Mouse (Mus musculus) testis, adult 2 months (tissue): ENCODE data around the gene Phyh. TPM values are rescaled to one million over a fixed set of nuclear protein-coding genes. Genes with fewer than 3 reads are reported as not detected.
A peak's percentile ranks its signal among the peaks of the same experiment; 100 is the strongest.

ENCODE experiments used
- H3K27ac ChIP-seq: fragments of 200-500 bp; 2 replicates; pipeline ENCODE4 v1.5.1; 2012; ENCODE audit warnings: low read depth, low read length; ENCODE audit not compliant: control insufficient read depth, insufficient read depth
- H3K27me3 ChIP-seq: fragments of 200-500 bp; 2 replicates; pipeline ENCODE4 v1.6.1; 2012; ENCODE audit warnings: mild to moderate bottlenecking, low read length, moderate library complexity; ENCODE audit not compliant: control insufficient read depth, insufficient read depth
- H3K36me3 ChIP-seq: fragments of 200-500 bp; 2 replicates; pipeline ENCODE4 v1.6.1; 2012; ENCODE audit warnings: mild to moderate bottlenecking, low read length; ENCODE audit not compliant: control insufficient read depth, insufficient read depth
- H3K4me1 ChIP-seq: fragments of 200-500 bp; 2 replicates; pipeline ENCODE4 v1.6.1; 2012; ENCODE audit warnings: low read length; ENCODE audit not compliant: control insufficient read depth, insufficient read depth
- H3K4me3 ChIP-seq: fragments of 200-500 bp; 2 replicates; pipeline ENCODE4 v1.5.1; 2012; ENCODE audit warnings: low read depth, mild to moderate bottlenecking, low read length, moderate library complexity, mixed read lengths; ENCODE audit not compliant: control insufficient read depth
- CTCF ChIP-seq: fragments of 200-500 bp; IDR thresholded peaks from 2 replicates; pipeline ENCODE4 v1.5.1; 2012; ENCODE audit warnings: low read depth, mild to moderate bottlenecking, inconsistent platforms, low read length, moderate library complexity; ENCODE audit not compliant: control insufficient read depth, insufficient read depth, insufficient replicate concordance
- POLR2A ChIP-seq: fragments of 200-500 bp; IDR thresholded peaks from 2 replicates; pipeline ENCODE4 v1.6.1; 2012; ENCODE audit warnings: low read depth, mild to moderate bottlenecking, inconsistent platforms, low read length, moderate library complexity; ENCODE audit not compliant: control insufficient read depth
- polyA plus RNA-seq: library from polyadenylated mRNA; depleted of rRNA; stranded (reverse); fragments of >200 nt; gene quantifications from 2 replicates; pipeline ENCODE4 v1.2.3, GENCODE M21; 2012; rRNA removed

The Phyh gene
- polyA plus RNA-seq: 8.6 and 9.1 TPM in 2 replicates

DNA sequence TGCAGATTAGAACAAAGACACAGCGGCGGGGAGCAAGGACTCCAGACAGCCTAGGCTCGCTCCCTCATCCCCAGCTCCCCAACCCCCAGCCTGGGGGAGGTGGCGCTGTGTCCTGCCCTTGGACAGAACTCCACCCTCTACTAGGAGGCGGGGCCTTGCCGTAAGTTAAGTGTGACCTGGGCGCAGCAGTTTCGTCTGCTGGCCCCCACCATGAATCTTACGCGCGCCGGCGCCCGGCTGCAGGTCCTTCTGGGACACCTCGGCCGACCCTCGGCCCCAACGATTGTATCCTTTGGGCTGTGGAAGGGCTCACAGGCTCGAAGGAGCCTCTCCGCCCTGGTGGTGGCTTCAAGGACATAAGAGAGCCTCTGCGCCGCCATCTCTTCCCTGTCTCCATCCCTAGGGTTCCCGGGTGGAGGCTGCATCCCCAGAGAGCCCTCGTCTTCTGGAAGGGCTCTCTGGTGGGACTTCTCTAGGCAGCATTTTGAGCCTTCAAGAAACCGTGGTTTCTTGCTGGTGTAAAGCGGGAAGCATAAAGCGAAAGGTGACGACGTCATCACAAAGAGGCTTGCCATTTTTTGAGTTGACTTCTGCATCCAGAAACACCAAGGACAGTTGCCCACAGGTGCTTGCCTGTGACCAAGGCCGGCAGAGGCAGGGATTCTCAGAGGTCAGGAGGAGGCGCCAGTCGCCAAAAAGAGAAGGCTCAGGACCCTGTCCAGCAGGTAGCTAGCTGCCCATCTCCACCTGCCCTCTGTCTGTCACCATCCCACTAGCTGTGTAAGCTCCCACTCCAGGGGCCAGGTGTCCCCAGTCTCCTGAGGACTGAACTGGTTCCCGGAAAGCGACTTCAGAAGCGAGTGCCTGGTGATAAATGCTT, at the start of gene Phyh:
Gene Phyh (plus strand): TSS at position 160 of the 880 bp plus-strand sequence.
- Histone ChIP-seq H3K4me1 (peaks cover 7% of the 10 kb centered on the region), H3K27me3 (no peaks in the 10 kb centered on the region), H3K27ac (peak within 1 kb of the TSS; percentile 41), H3K4me3 (peak within 1 kb of the TSS; percentile 76), H3K36me3 (no peaks in the 10 kb centered on the region)
- TF ChIP-seq POLR2A (peak; percentile 71), CTCF (no peak)

GRCm38 (mm10) chr2:4872740-4873139, 46.1 kb upstream of the Phyh start:
- no peak overlapping the region for H3K27ac ChIP-seq
- H3K4me3 ChIP-seq: no peak overlapping the region
- TF ChIP-seq CTCF (no peak), POLR2A (no peak)
- no peaks in the 10 kb centered on the region for H3K27me3 ChIP-seq
- H3K36me3 ChIP-seq: no peaks in the 10 kb centered on the region
- H3K4me1 ChIP-seq: no peaks in the 10 kb centered on the region

DNA sequence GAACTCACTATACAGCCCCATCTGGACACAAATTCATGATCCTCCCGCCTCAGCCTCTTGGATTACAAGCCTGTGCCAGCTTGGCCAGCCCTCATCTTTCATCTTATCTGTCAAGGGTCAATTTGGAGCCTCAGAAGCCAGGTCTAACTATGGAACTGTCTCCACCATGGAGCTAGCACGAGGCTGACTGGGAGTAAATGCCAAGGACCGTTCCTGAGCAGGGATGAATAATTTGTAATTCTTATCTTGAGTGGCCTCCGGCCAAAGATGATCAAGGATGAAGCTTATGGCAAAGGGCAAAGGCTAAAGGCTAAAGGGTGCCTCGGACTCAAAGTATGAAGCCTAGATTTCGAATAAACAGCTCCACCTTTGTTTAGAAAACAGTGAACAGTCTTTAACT, 45.5 kb upstream of the Phyh start:
- no peak overlapping the region for H3K4me3 ChIP-seq
- no peaks in the 10 kb centered on the region for H3K27me3 ChIP-seq
- TF ChIP-seq POLR2A (no peak), CTCF (no peak)
- H3K4me1 ChIP-seq: no peaks in the 10 kb centered on the region
- no peak overlapping the region for H3K27ac ChIP-seq
- no peaks in the 10 kb centered on the region for H3K36me3 ChIP-seq

GRCm38 (mm10) chr2:4875090-4875489, 43.7 kb upstream of the Phyh start:
- TF ChIP-seq CTCF (no peak), POLR2A (no peak)
- no peaks in the 10 kb centered on the region for H3K27me3 ChIP-seq
- H3K4me1 ChIP-seq: no peaks in the 10 kb centered on the region; the same call in 1 of the 2 replicates
- no peaks in the 10 kb centered on the region for H3K36me3 ChIP-seq
- no peak overlapping the region for H3K4me3 ChIP-seq
- H3K27ac ChIP-seq: no peak overlapping the region

DNA sequence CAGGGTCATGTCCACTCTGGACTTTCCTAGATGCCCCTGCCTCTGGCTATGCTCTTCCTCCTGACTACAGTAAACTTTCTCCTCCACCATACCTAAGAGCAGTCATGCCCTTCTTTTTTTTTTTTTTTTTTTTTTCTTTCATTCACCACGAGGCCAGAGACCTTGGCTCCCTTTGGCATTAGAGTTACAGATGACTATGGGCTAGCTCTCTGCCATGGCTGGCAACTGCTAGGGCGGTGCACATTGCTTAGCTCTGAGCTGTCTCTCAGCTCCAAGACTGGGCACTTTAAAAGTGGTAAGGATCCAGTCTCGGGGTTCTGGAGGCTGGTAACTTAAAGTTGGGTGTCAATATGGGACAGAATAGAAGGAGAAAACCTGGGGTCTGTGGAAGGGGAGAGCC, 42.7 kb upstream of the Phyh start:
- Histone ChIP-seq H3K27ac (no peak overlapping the region), H3K4me3 (no peak overlapping the region), H3K27me3 (no peaks in the 10 kb centered on the region), H3K4me1 (peaks cover 2% of the 10 kb centered on the region; the same call in 1 of the 2 replicates), H3K36me3 (no peaks in the 10 kb centered on the region)
- no peak for TF ChIP-seq POLR2A
- no peak for TF ChIP-seq CTCF

GRCm38 (mm10) chr2:4880737-4881349, 38.0 kb upstream of the Phyh start:
- no peak overlapping the region for H3K27ac ChIP-seq
- peak overlapping the region; percentile 98 for H3K4me3 ChIP-seq
- H3K36me3 ChIP-seq: no peaks in the 10 kb centered on the region
- peaks cover 6% of the 10 kb centered on the region; the same call in 1 of the 2 replicates for H3K4me1 ChIP-seq
- no peak for TF ChIP-seq CTCF
- no peak for TF ChIP-seq POLR2A
- no peaks in the 10 kb centered on the region for H3K27me3 ChIP-seq

- peaks cover 6% of the 10 kb centered on the region; the same call in 1 of the 2 replicates for H3K4me1 ChIP-seq
- no peaks in the 10 kb centered on the region for H3K36me3 ChIP-seq
- no peaks in the 10 kb centered on the region for H3K27me3 ChIP-seq
- H3K4me3 ChIP-seq: peak within 1 kb of the TSS; percentile 98
- TF ChIP-seq CTCF (no peak), POLR2A (no peak)
- H3K27ac ChIP-seq: peak within 1 kb of the TSS; percentile 93
These were observed 37.2 kb upstream of the Phyh start, which contains the start of gene Sephs1 for GRCm38 (mm10) chr2:4881350-4882248. Gene Sephs1, plus strand, starts transcription at chr2:4881564.
